Mouse (Mus musculus): ENCODE measurements around the gene Wdr76.
A peak's percentile ranks its signal among the peaks of the same experiment; 100 is the strongest.
"Not testable (repeated sequence)": the region's sequence is repeated elsewhere in the genome, so short reads cannot be mapped to it uniquely, and the experiment has no call there.

The Wdr76 gene

GRCm38 (mm10) chr2:121522006-121522405 is 15.5 kb downstream of the Wdr76 start:
- DNase-seq, result no peak

GRCm38 (mm10) chr2:121522830-121523229 is 16.3 kb downstream of the Wdr76 start:
- DNase-seq, result not testable (repeated sequence)

- no peak for DNase-seq
Measured at GRCm38 (mm10) chr2:121525056-121525455, 18.5 kb downstream of the Wdr76 start.

- DNase-seq, result no peak
Measured at GRCm38 (mm10) chr2:121544829-121545228, 38.3 kb downstream of the Wdr76 start.

- DNase-seq, result no peak
Measured at GRCm38 (mm10) chr2:121549630-121550029, 43.1 kb downstream of the Wdr76 start.

- no peak for DNase-seq
Measured at GRCm38 (mm10) chr2:121551271-121551670, 44.7 kb downstream of the Wdr76 start.

- DNase-seq, result no peak
Measured at GRCm38 (mm10) chr2:121563117-121563516, 56.6 kb downstream of the Wdr76 start.

GRCm38 (mm10) chr2:121565911-121566310 is 59.4 kb downstream of the Wdr76 start:
- DNase-seq, result no peak

GRCm38 (mm10) chr2:121570049-121570448 is 63.5 kb downstream of the Wdr76 start:
- DNase-seq, result no peak

GRCm38 (mm10) chr2:121570999-121571655 is 64.6 kb downstream of the Wdr76 start:
- DNase-seq, result no peak

GRCm38 (mm10) chr2:121571780-121572179 is 65.3 kb downstream of the Wdr76 start:
- peak; percentile 86 for DNase-seq

- DNase-seq, result no peak
Measured at GRCm38 (mm10) chr2:121574066-121574630, 67.6 kb downstream of the Wdr76 start.

GRCm38 (mm10) chr2:121575741-121576201 is 69.2 kb downstream of the Wdr76 start:
- DNase-seq, result peak; percentile 29

GRCm38 (mm10) chr2:121582809-121583376 is 76.4 kb downstream of the Wdr76 start:
- no peak for DNase-seq

GRCm38 (mm10) chr2:121583468-121584116 is 77.1 kb downstream of the Wdr76 start:
- DNase-seq, result no peak

- no peak for DNase-seq
Measured at GRCm38 (mm10) chr2:121584705-121585104, 78.2 kb downstream of the Wdr76 start.

GRCm38 (mm10) chr2:121587523-121588308 is 81.2 kb downstream of the Wdr76 start:
- peak; percentile 71 for DNase-seq

- DNase-seq, result peak; percentile 59
Measured at GRCm38 (mm10) chr2:121588309-121588694, 81.8 kb downstream of the Wdr76 start.

- DNase-seq, result no peak
Measured at GRCm38 (mm10) chr2:121594131-121594530, 87.6 kb downstream of the Wdr76 start.

Data from embryo, embryonic 11 days (tissue).